Mouse (Mus musculus): ENCODE measurements at regions not wholly inside any gene's neighbourhood (a gene's known extent, or its start where the extent isn't known, plus 50 kb on each side); places are given as distances from the start of the nearest gene placed in this dataset.
A peak's percentile ranks its signal among the peaks of the same experiment; 100 is the strongest.

- Histone ChIP-seq H3K27me3 (ENCODE audit: insufficient read depth, low read length) (no peaks in the 10 kb centered on the region), H3K9ac (no peak overlapping the region), H3K36me3 (ENCODE audit: insufficient read depth) (no peaks in the 10 kb centered on the region), H3K9me3 (ENCODE audit: low read length) (no peaks in the 10 kb centered on the region), H3K4me3 (ENCODE audit: low read depth, low read length) (no peak overlapping the region), H3K27ac (ENCODE audit: low read depth, low read length) (no peak overlapping the region), H3K4me1 (ENCODE audit: insufficient read depth) (no peaks in the 10 kb centered on the region), H3K4me2 (ENCODE audit: low read depth) (no peak overlapping the region)
- TF ChIP-seq CTCF (IDR thresholded peaks at IDR 0.05; ENCODE audit: low read depth), result no peak
- ATAC-seq (no peak), DNase-seq (no peak)
- 92% methylated on average over 1 of the region's 1 CpGs for WGBS
Measured at GRCm38 (mm10) chr7:87122516-87122915, 123.4 kb upstream of the Nox4 start.

- H3K4me1 ChIP-seq (ENCODE audit: insufficient read depth), result no peaks in the 10 kb centered on the region
- DNase-seq (no peak), ATAC-seq (no peak)
- no peak overlapping the region for H3K4me2 ChIP-seq (ENCODE audit: low read depth)
- H3K9ac ChIP-seq, result no peak overlapping the region
- H3K36me3 ChIP-seq (ENCODE audit: insufficient read depth), result no peaks in the 10 kb centered on the region
- no peaks in the 10 kb centered on the region for H3K27me3 ChIP-seq (ENCODE audit: insufficient read depth, low read length)
- 87% methylated on average over 1 of the region's 1 CpGs for WGBS
- no peaks in the 10 kb centered on the region for H3K9me3 ChIP-seq (ENCODE audit: low read length)
- H3K27ac ChIP-seq (ENCODE audit: low read depth, low read length), result no peak overlapping the region
- no peak for TF ChIP-seq CTCF (IDR thresholded peaks at IDR 0.05; ENCODE audit: low read depth)
- H3K4me3 ChIP-seq (ENCODE audit: low read depth, low read length), result no peak overlapping the region
Measured at GRCm38 (mm10) chr7:87145896-87146295, 100.0 kb upstream of the Nox4 start.

GRCm38 (mm10) chr7:87147703-87148102 is 98.2 kb upstream of the Nox4 start:
- ATAC-seq, result no peak
- no peaks in the 10 kb centered on the region for H3K9me3 ChIP-seq (ENCODE audit: low read length)
- DNase-seq, result no peak
- H3K4me3 ChIP-seq (ENCODE audit: low read depth, low read length), result no peak overlapping the region
- H3K9ac ChIP-seq, result no peak overlapping the region
- H3K27me3 ChIP-seq (ENCODE audit: insufficient read depth, low read length), result no peaks in the 10 kb centered on the region
- H3K4me2 ChIP-seq (ENCODE audit: low read depth), result no peak overlapping the region
- H3K27ac ChIP-seq (ENCODE audit: low read depth, low read length), result no peak overlapping the region
- no peak for TF ChIP-seq CTCF (IDR thresholded peaks at IDR 0.05; ENCODE audit: low read depth)
- WGBS, result 71% methylated on average over 3 of the region's 3 CpGs
- no peaks in the 10 kb centered on the region for H3K4me1 ChIP-seq (ENCODE audit: insufficient read depth)
- H3K36me3 ChIP-seq (ENCODE audit: insufficient read depth), result no peaks in the 10 kb centered on the region

- WGBS, result 60% methylated on average over 1 of the region's 1 CpGs
- Histone ChIP-seq H3K4me2 (ENCODE audit: low read depth) (no peak overlapping the region), H3K4me1 (ENCODE audit: insufficient read depth) (no peaks in the 10 kb centered on the region), H3K9me3 (ENCODE audit: low read length) (no peaks in the 10 kb centered on the region), H3K36me3 (ENCODE audit: insufficient read depth) (no peaks in the 10 kb centered on the region), H3K9ac (no peak overlapping the region), H3K4me3 (ENCODE audit: low read depth, low read length) (no peak overlapping the region), H3K27ac (ENCODE audit: low read depth, low read length) (no peak overlapping the region), H3K27me3 (ENCODE audit: insufficient read depth, low read length) (no peaks in the 10 kb centered on the region)
- ATAC-seq (no peak), DNase-seq (no peak)
- TF ChIP-seq CTCF (IDR thresholded peaks at IDR 0.05; ENCODE audit: low read depth), result no peak
Measured at GRCm38 (mm10) chr7:87148681-87149080, 97.2 kb upstream of the Nox4 start.

GRCm38 (mm10) chr7:87150991-87151390 is 94.9 kb upstream of the Nox4 start:
- no peaks in the 10 kb centered on the region for H3K4me1 ChIP-seq (ENCODE audit: insufficient read depth)
- no peak overlapping the region for H3K27ac ChIP-seq (ENCODE audit: low read depth, low read length)
- no peak for ATAC-seq
- no peak overlapping the region for H3K4me2 ChIP-seq (ENCODE audit: low read depth)
- no peak overlapping the region for H3K4me3 ChIP-seq (ENCODE audit: low read depth, low read length)
- TF ChIP-seq CTCF (IDR thresholded peaks at IDR 0.05; ENCODE audit: low read depth), result no peak
- H3K27me3 ChIP-seq (ENCODE audit: insufficient read depth, low read length), result no peaks in the 10 kb centered on the region
- no peaks in the 10 kb centered on the region for H3K36me3 ChIP-seq (ENCODE audit: insufficient read depth)
- no peak for DNase-seq
- no peak overlapping the region for H3K9ac ChIP-seq
- no peaks in the 10 kb centered on the region for H3K9me3 ChIP-seq (ENCODE audit: low read length)

- Histone ChIP-seq H3K9me3 (ENCODE audit: low read length) (no peaks in the 10 kb centered on the region), H3K27ac (ENCODE audit: low read depth, low read length) (peak overlapping the region; percentile 6; the same call in 1 of the 2 replicates), H3K36me3 (ENCODE audit: insufficient read depth) (no peaks in the 10 kb centered on the region), H3K9ac (no peak overlapping the region), H3K4me2 (ENCODE audit: low read depth) (no peak overlapping the region), H3K27me3 (ENCODE audit: insufficient read depth, low read length) (no peaks in the 10 kb centered on the region), H3K4me1 (ENCODE audit: insufficient read depth) (0 out of 2 replicates have a peak, but pooled peaks cover 4% of the 10 kb centered on the region), H3K4me3 (ENCODE audit: low read depth, low read length) (no peak overlapping the region)
- peak; percentile 95 for ATAC-seq
- DNase-seq, result peak; percentile 38
- 15% methylated on average over 2 of the region's 2 CpGs for WGBS
- TF ChIP-seq CTCF (IDR thresholded peaks at IDR 0.05; ENCODE audit: low read depth), result no peak
Measured at GRCm38 (mm10) chr7:87186443-87187153, 59.3 kb upstream of the Nox4 start.

GRCm38 (mm10) chr7:87195647-87196046 is 50.2 kb upstream of the Nox4 start:
- no peak for TF ChIP-seq CTCF (IDR thresholded peaks at IDR 0.05; ENCODE audit: low read depth)
- Histone ChIP-seq H3K4me2 (ENCODE audit: low read depth) (no peak overlapping the region), H3K9me3 (ENCODE audit: low read length) (no peaks in the 10 kb centered on the region), H3K9ac (no peak overlapping the region), H3K4me1 (ENCODE audit: insufficient read depth) (no peaks in the 10 kb centered on the region), H3K27me3 (ENCODE audit: insufficient read depth, low read length) (no peaks in the 10 kb centered on the region), H3K27ac (ENCODE audit: low read depth, low read length) (no peak overlapping the region), H3K4me3 (ENCODE audit: low read depth, low read length) (no peak overlapping the region), H3K36me3 (ENCODE audit: insufficient read depth) (no peaks in the 10 kb centered on the region)
- no peak for ATAC-seq
- 61% methylated on average over 1 of the region's 1 CpGs for WGBS
- DNase-seq, result no peak

Measured in forebrain, postnatal 0 days (tissue).